Mouse (Mus musculus) heart, adult 2 months (tissue): ENCODE measurements around the gene Duoxa2. TPM values are rescaled to one million over a fixed set of nuclear protein-coding genes. Genes with fewer than 3 reads are reported as not detected.

ENCODE experiments used
- DNase-seq, 2 experiments: peaks; one replicate each; pipeline ENCODE4 v3.0.0; 2021
- H3K27ac ChIP-seq: fragments of 200-600 bp; 2 replicates; pipeline ENCODE4 v1.8.1; 2022
- H3K27me3 ChIP-seq: fragments of 200-500 bp; 2 replicates; pipeline ENCODE4 v1.6.1; 2012; ENCODE audit warnings: mild to moderate bottlenecking, low read length, inconsistent platforms, mixed read lengths; ENCODE audit not compliant: control insufficient read depth, insufficient read depth
- H3K36me3 ChIP-seq: fragments of 200-500 bp; 2 replicates; pipeline ENCODE4 v1.6.1; 2012; ENCODE audit warnings: low read length, inconsistent platforms; ENCODE audit not compliant: control insufficient read depth, insufficient read depth
- H3K4me1 ChIP-seq: fragments of 200-500 bp; 2 replicates; pipeline ENCODE4 v1.6.1; 2011; ENCODE audit warnings: low read length; ENCODE audit not compliant: control insufficient read depth, insufficient read depth
- H3K4me3 ChIP-seq: fragments of 200-600 bp; 2 replicates; pipeline ENCODE4 v1.8.1; 2022
- H3K79me2 ChIP-seq: fragments of 200-500 bp; replicated peaks from 2 replicates; pipeline ENCODE4 v1.6.1; 2012; ENCODE audit warnings: mild to moderate bottlenecking, inconsistent platforms, low read length, moderate library complexity, mixed read lengths; ENCODE audit not compliant: control insufficient read depth, insufficient read depth
- H3K9ac ChIP-seq: fragments of 200-500 bp; 2 replicates; pipeline ENCODE4 v1.6.1; 2012; ENCODE audit warnings: low read depth, mild to moderate bottlenecking, control low read depth, inconsistent platforms, low read length, mixed read lengths
- CTCF ChIP-seq: fragments of 200-600 bp; IDR thresholded peaks from 2 replicates; pipeline ENCODE4 v1.8.1; 2022; ENCODE audit warnings: antibody characterized with exemption, mild to moderate bottlenecking, moderate library complexity
- EP300 ChIP-seq: fragments of 200-500 bp; IDR thresholded peaks from 2 replicates; pipeline ENCODE4 v1.6.1; 2011; ENCODE audit warnings: low read depth, low read length, control low read depth; ENCODE audit not compliant: insufficient read depth
- POLR2A ChIP-seq: fragments of 200-500 bp; IDR thresholded peaks from 2 replicates; pipeline ENCODE4 v1.6.1; 2011; ENCODE audit warnings: mild to moderate bottlenecking, low read depth, low read length, control low read depth; ENCODE audit not compliant: insufficient read depth
- WGBS: fragments of 180-500 bp; shearing (Covaris S2); methylation state at CpG from one replicate; pipeline ENCODE4 v1.1.7; 2018; 5-methylcytosine and 5-hydroxymethylcytosine counted together
- intact Hi-C: fragments of 180-260 bp; cut with DNase I; formaldehyde crosslinking; loops from one replicate; pipeline ENCODE4 v1.15.1; 2025
- polyA plus RNA-seq: library from polyadenylated mRNA; depleted of rRNA; stranded (reverse); fragments of >200 nt; gene quantifications from 2 replicates; pipeline ENCODE4 v1.2.3, GENCODE M21; 2012
- total RNA-seq, 2 experiments: library from RNA; stranded (reverse); gene quantifications; 2 replicates each; pipeline ENCODE4 v1.2.3; 2021

Gene Duoxa2
- total and polyA plus RNA-seq, 3 experiments, result 0.18 to 0.23 (median 0.21) TPM

- DNase-seq, result no peak
- 7% methylated on average over 23 of the region's 24 CpGs for WGBS
- no peak for TF ChIP-seq POLR2A
- TF ChIP-seq EP300, result no peak
- no peak for TF ChIP-seq CTCF
- H3K36me3 ChIP-seq, result no peaks in the 10 kb centered on the region
- H3K4me3 ChIP-seq, result peak within 1 kb of the TSS; percentile 22; the same call in 1 of the 2 replicates
- peaks cover 3% of the 10 kb centered on the region for H3K4me1 ChIP-seq
- no peak within 1 kb of the TSS for H3K9ac ChIP-seq
- no peak within 1 kb of the TSS for H3K27ac ChIP-seq
- peaks cover 9% of the 10 kb centered on the region for H3K27me3 ChIP-seq
- H3K79me2 ChIP-seq, result no peaks in the 10 kb centered on the region
- intact Hi-C loops, result no loop called here
Measured at GRCm38 (mm10) chr2:122313536-122313935, 14.8 kb downstream of the Duoxa2 start, which contains the start of gene Duoxa1. Duoxa1 (minus strand) TSS chr2:122313730.

DNA sequence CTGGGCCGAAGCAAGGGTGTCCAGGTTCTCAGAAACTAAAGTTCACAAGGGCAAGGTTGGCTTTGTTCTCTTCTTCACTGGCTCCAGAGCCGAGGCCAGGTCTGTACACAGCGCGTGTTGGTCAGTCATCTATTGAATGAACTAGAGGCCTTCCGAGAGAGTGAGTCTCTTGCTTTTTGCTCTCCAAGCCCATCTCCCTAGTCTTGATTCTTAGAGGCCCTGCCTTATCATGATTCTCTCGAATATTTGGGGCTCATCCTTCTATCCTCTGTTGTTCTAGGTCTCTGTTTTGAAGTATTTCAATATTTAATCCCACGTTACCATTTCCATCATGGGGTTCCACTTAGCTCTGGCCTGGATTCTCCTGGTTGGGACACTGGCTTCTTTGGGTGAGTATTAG, 16.7 kb downstream of the Duoxa2 start, which contains the start of gene Duox1:
Duox1 (plus strand) TSS at position 301 of the 400 bp plus-strand sequence.
- intact Hi-C loops, result no loop called here
- no peak for DNase-seq
- Histone ChIP-seq H3K27ac (no peak within 1 kb of the TSS), H3K27me3 (peaks cover 9% of the 10 kb centered on the region), H3K4me1 (peaks cover 3% of the 10 kb centered on the region), H3K9ac (no peak within 1 kb of the TSS), H3K36me3 (no peaks in the 10 kb centered on the region), H3K79me2 (no peaks in the 10 kb centered on the region), H3K4me3 (no peak within 1 kb of the TSS)
- TF ChIP-seq EP300 (no peak), CTCF (no peak), POLR2A (no peak)
- 85% methylated on average over 7 of the region's 7 CpGs for WGBS

- DNase-seq, result no peak
- no peak overlapping the region for H3K27ac ChIP-seq
- H3K27me3 ChIP-seq, result peaks cover 9% of the 10 kb centered on the region
- intact Hi-C loops, result no loop called here
- no peak overlapping the region for H3K4me3 ChIP-seq
- 46% methylated on average over 4 of the region's 4 CpGs for WGBS
- H3K36me3 ChIP-seq, result no peaks in the 10 kb centered on the region
- H3K9ac ChIP-seq, result no peak overlapping the region
- no peaks in the 10 kb centered on the region for H3K79me2 ChIP-seq
- TF ChIP-seq CTCF, result no peak
- TF ChIP-seq POLR2A, result no peak
- no peak for TF ChIP-seq EP300
- peaks cover 3% of the 10 kb centered on the region for H3K4me1 ChIP-seq
Measured at GRCm38 (mm10) chr2:122317384-122317783, 18.7 kb downstream of the Duoxa2 start.

DNA sequence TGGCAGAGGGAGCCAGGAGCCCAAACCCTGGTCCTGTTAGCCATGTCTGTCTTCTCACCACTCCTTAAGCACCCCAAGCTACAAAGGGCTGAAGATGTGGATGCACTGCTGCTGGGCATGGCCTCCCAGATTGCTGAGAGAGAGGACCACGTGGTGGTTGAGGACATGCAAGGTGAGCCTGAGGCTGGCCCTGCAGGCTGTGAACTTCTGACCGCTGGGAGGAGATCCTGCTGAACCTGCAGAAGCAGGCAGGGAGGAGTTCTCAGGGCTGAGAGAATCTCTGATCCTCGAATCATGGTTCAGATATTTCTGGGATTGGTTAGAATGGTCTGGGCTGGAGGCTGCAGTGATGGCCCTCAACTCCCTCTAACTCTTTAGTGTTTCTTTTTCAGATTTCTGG, 25.3 kb downstream of the Duoxa2 start:
- Histone ChIP-seq H3K4me1 (no peaks in the 10 kb centered on the region), H3K27ac (no peak overlapping the region), H3K9ac (no peak overlapping the region), H3K4me3 (no peak overlapping the region), H3K27me3 (no peaks in the 10 kb centered on the region; the same call in 1 of the 2 replicates), H3K36me3 (no peaks in the 10 kb centered on the region), H3K79me2 (no peaks in the 10 kb centered on the region)
- DNase-seq, result no peak
- TF ChIP-seq CTCF, result no peak
- 57% methylated on average over 3 of the region's 3 CpGs for WGBS
- intact Hi-C loops, result no loop called here

- intact Hi-C loops, result no loop called here
- H3K4me3 ChIP-seq, result no peak overlapping the region
- H3K27me3 ChIP-seq, result no peaks in the 10 kb centered on the region
- H3K79me2 ChIP-seq, result no peaks in the 10 kb centered on the region
- DNase-seq, result no peak
- no peak overlapping the region for H3K9ac ChIP-seq
- WGBS, result 80% methylated on average over 3 of the region's 3 CpGs
- H3K4me1 ChIP-seq, result no peaks in the 10 kb centered on the region
- H3K36me3 ChIP-seq, result no peaks in the 10 kb centered on the region
- TF ChIP-seq EP300 (no peak), POLR2A (no peak), CTCF (no peak)
- no peak overlapping the region for H3K27ac ChIP-seq
Measured at GRCm38 (mm10) chr2:122324586-122324985, 25.9 kb downstream of the Duoxa2 start.

- Histone ChIP-seq H3K4me3 (no peak overlapping the region), H3K79me2 (no peaks in the 10 kb centered on the region), H3K9ac (no peak overlapping the region), H3K36me3 (no peaks in the 10 kb centered on the region), H3K4me1 (no peaks in the 10 kb centered on the region), H3K27me3 (no peaks in the 10 kb centered on the region), H3K27ac (no peak overlapping the region)
- DNase-seq, result no peak
- TF ChIP-seq CTCF (no peak), EP300 (no peak), POLR2A (no peak)
- intact Hi-C loops, result no loop called here
- 69% methylated on average over 2 of the region's 2 CpGs for WGBS
Measured at GRCm38 (mm10) chr2:122325361-122325760, 26.7 kb downstream of the Duoxa2 start.
